Mouse (Mus musculus) lung, postnatal 0 days (tissue): ENCODE results near the gene Vmn1r200. TPM values are rescaled to one million over a fixed set of nuclear protein-coding genes. Genes with fewer than 3 reads are reported as not detected.
"Not testable (repeated sequence)": the region's sequence is repeated elsewhere in the genome, so short reads cannot be mapped to it uniquely, and the experiment has no call there.

ENCODE experiments used
- ATAC-seq: fragments of 200-750 bp; cut with Nextera tagmentation; 2 replicates; pipeline ENCODE4 v1.8.0; 2017; ENCODE audit warnings: moderate library complexity
- DNase-seq: peaks from one replicate; pipeline ENCODE4 v3.0.0-alpha.2; 2016; ENCODE audit warnings: low spot score
- H3K27ac ChIP-seq: fragments of 300-500 bp; sonication (generic); 2 replicates; pipeline ENCODE4 v1.5.1; 2014; ENCODE audit warnings: antibody characterized with exemption, mild to moderate bottlenecking, low read length, mixed read lengths
- H3K27me3 ChIP-seq: fragments of 300-500 bp; sonication (generic); replicated peaks from 2 replicates; pipeline ENCODE4 v1.6.1; 2014; ENCODE audit warnings: low read length, mixed read lengths; ENCODE audit not compliant: insufficient read depth
- H3K36me3 ChIP-seq: fragments of 300-500 bp; sonication (generic); 2 replicates; pipeline ENCODE4 v1.6.1; 2014; ENCODE audit warnings: low read length, mixed read lengths; ENCODE audit not compliant: insufficient read depth
- H3K4me1 ChIP-seq: fragments of 300-500 bp; sonication (generic); 2 replicates; pipeline ENCODE4 v1.6.1; 2014; ENCODE audit warnings: antibody characterized with exemption, low read depth, low read length, mixed read lengths; ENCODE audit not compliant: insufficient read depth
- H3K4me2 ChIP-seq: fragments of 300-500 bp; sonication (generic); replicated peaks from 2 replicates; pipeline ENCODE4 v1.6.1; 2014; ENCODE audit warnings: low read depth, mild to moderate bottlenecking, low read length, moderate library complexity, mixed read lengths
- H3K4me3 ChIP-seq: fragments of 300-500 bp; sonication (generic); 2 replicates; pipeline ENCODE4 v1.5.1; 2014; ENCODE audit warnings: low read depth, low read length
- H3K9ac ChIP-seq: fragments of 300-500 bp; sonication (generic); replicated peaks from 2 replicates; pipeline ENCODE4 v1.6.1; 2014; ENCODE audit warnings: low read depth, mild to moderate bottlenecking
- H3K9me3 ChIP-seq: fragments of 300-500 bp; sonication (generic); 2 replicates; pipeline ENCODE4 v1.6.1; 2016; ENCODE audit warnings: low read length, mixed read lengths
- CTCF ChIP-seq: IDR thresholded peaks from 2 replicates; pipeline ENCODE4 v1.5.1; 2016; ENCODE audit warnings: antibody characterized with exemption, mild to moderate bottlenecking
- EP300 ChIP-seq: IDR thresholded peaks from 2 replicates; pipeline ENCODE4 v1.6.1; 2016; ENCODE audit warnings: antibody characterized with exemption, mild to moderate bottlenecking, control low read depth
- WGBS: fragments of 180-500 bp; shearing (Covaris S2); extraction: QIAGEN DNeasy Blood & Tissue Kit; methylation state at CpG from one replicate; pipeline ENCODE4 v1.1.7; 2014; 5-methylcytosine and 5-hydroxymethylcytosine counted together
- polyA plus RNA-seq: library from polyadenylated mRNA; unstranded; fragments of >200 nt; fragmentation: Nextera tagmentation; extraction: Ambion mirVana; gene quantifications from 2 replicates; pipeline ENCODE4 v1.2.1, GENCODE M21; 2015

Gene Vmn1r200
- polyA plus RNA-seq: not detected in 2 replicates

DNA sequence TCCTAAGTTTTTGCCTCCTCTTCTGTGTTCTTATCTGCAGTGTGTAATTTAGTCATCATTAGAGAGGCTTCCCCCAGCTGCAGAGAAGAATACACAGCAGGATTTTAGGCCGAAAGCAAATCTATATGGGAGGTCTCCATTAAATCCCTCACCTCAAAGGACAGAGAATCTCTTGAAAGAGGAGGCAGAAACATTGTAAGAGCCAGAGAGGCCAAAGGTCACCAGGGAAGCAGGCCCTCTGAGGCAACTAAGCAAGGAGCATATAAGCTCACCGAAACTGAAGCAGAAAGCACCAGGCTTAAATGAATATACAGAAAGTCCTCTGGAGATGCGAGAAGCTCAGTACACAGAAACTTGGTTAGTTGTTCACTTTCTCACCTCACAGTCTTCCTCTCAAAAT lies at the start of gene Vmn1r200:
Gene Vmn1r200, plus strand, starts transcription at position 301 of the 400 bp plus-strand sequence.
- no peak for ATAC-seq
- 72% methylated on average over 3 of the region's 3 CpGs for WGBS
- H3K36me3 ChIP-seq: no peaks in the 10 kb centered on the region
- no peaks in the 10 kb centered on the region for H3K27me3 ChIP-seq
- H3K4me3 ChIP-seq: no peak within 1 kb of the TSS
- no peak within 1 kb of the TSS for H3K4me2 ChIP-seq
- TF ChIP-seq CTCF: no peak
- TF ChIP-seq EP300: no peak
- no peaks in the 10 kb centered on the region for H3K9me3 ChIP-seq
- no peak within 1 kb of the TSS for H3K9ac ChIP-seq
- no peaks in the 10 kb centered on the region for H3K4me1 ChIP-seq
- no peak within 1 kb of the TSS for H3K27ac ChIP-seq
- no peak for DNase-seq

GRCm38 (mm10) chr13:22350064-22350463 lies 40.1 kb upstream of the Vmn1r200 start, which contains the start of gene Vmn1r198:
Vmn1r198 (plus strand) TSS chr13:22350364.
- Histone ChIP-seq H3K4me2 (no peak within 1 kb of the TSS), H3K9ac (no peak within 1 kb of the TSS), H3K4me1 (no peaks in the 10 kb centered on the region), H3K27ac (no peak within 1 kb of the TSS), H3K9me3 (no peaks in the 10 kb centered on the region), H3K27me3 (no peaks in the 10 kb centered on the region), H3K4me3 (no peak within 1 kb of the TSS), H3K36me3 (no peaks in the 10 kb centered on the region)
- DNase-seq: no peak
- TF ChIP-seq EP300: no peak
- no peak for TF ChIP-seq CTCF
- 27% methylated on average over 1 of the region's 1 CpGs for WGBS
- no peak for ATAC-seq

GRCm38 (mm10) chr13:22350813-22351212 lies 39.4 kb upstream of the Vmn1r200 start:
- H3K27ac ChIP-seq: no peak overlapping the region
- no peak overlapping the region for H3K4me3 ChIP-seq
- no peaks in the 10 kb centered on the region for H3K36me3 ChIP-seq
- WGBS: 88% methylated on average over 1 of the region's 1 CpGs
- DNase-seq (no peak), ATAC-seq (no peak)
- H3K4me1 ChIP-seq: no peaks in the 10 kb centered on the region
- TF ChIP-seq CTCF: no peak
- no peak for TF ChIP-seq EP300
- H3K9ac ChIP-seq: no peak overlapping the region
- H3K4me2 ChIP-seq: no peak overlapping the region
- no peaks in the 10 kb centered on the region for H3K27me3 ChIP-seq
- no peaks in the 10 kb centered on the region for H3K9me3 ChIP-seq

GRCm38 (mm10) chr13:22379518-22379917 lies 10.7 kb upstream of the Vmn1r200 start, which contains the start of gene Vmn1r199:
Vmn1r199 (plus strand) TSS chr13:22379818.
- Histone ChIP-seq H3K27ac (no peak within 1 kb of the TSS), H3K4me2 (no peak within 1 kb of the TSS), H3K4me1 (no peaks in the 10 kb centered on the region), H3K9ac (no peak within 1 kb of the TSS), H3K27me3 (no peaks in the 10 kb centered on the region), H3K4me3 (no peak within 1 kb of the TSS), H3K36me3 (no peaks in the 10 kb centered on the region), H3K9me3 (no peaks in the 10 kb centered on the region)
- ATAC-seq (no peak), DNase-seq (no peak)
- no peak for TF ChIP-seq EP300
- no peak for TF ChIP-seq CTCF
- 54% methylated on average over 2 of the region's 2 CpGs for whole genome bisulfite sequencing

- H3K9ac ChIP-seq, H3K4me1 ChIP-seq, H3K4me3 ChIP-seq, ATAC-seq, H3K36me3 ChIP-seq, H3K4me2 ChIP-seq, H3K27ac ChIP-seq, H3K27me3 ChIP-seq, H3K9me3 ChIP-seq, DNase-seq: not testable (repeated sequence)
- 61% methylated on average over 3 of the region's 3 CpGs for WGBS
Measured at GRCm38 (mm10) chr13:22381128-22381527, 9.0 kb upstream of the Vmn1r200 start.

GRCm38 (mm10) chr13:22383401-22383800 lies 6.8 kb upstream of the Vmn1r200 start:
- Histone ChIP-seq H3K9me3 (no peaks in the 10 kb centered on the region), H3K27ac (no peak overlapping the region), H3K9ac (no peak overlapping the region), H3K27me3 (no peaks in the 10 kb centered on the region), H3K4me1 (no peaks in the 10 kb centered on the region), H3K4me3 (no peak overlapping the region), H3K4me2 (no peak overlapping the region), H3K36me3 (no peaks in the 10 kb centered on the region)
- DNase-seq (no peak), ATAC-seq (no peak)
- 66% methylated on average over 3 of the region's 3 CpGs for WGBS
- TF ChIP-seq EP300 (no peak), CTCF (no peak)

- Histone ChIP-seq H3K9ac (no peak overlapping the region), H3K27me3 (no peaks in the 10 kb centered on the region), H3K9me3 (no peaks in the 10 kb centered on the region), H3K27ac (no peak overlapping the region), H3K4me3 (no peak overlapping the region), H3K36me3 (no peaks in the 10 kb centered on the region), H3K4me2 (no peak overlapping the region), H3K4me1 (no peaks in the 10 kb centered on the region)
- 67% methylated on average over 1 of the region's 1 CpGs for WGBS
- no peak for TF ChIP-seq CTCF
- no peak for TF ChIP-seq EP300
- DNase-seq: no peak
- no peak for ATAC-seq
Measured at GRCm38 (mm10) chr13:22387050-22387449, 3.1 kb upstream of the Vmn1r200 start.
